Mouse (Mus musculus) gastrocnemius, postnatal 25 days (tissue): ENCODE results near the gene Il24. TPM values are rescaled to one million over a fixed set of nuclear protein-coding genes. Genes with fewer than 3 reads are reported as not detected.

ENCODE experiments used
- DNase-seq: peaks from one replicate; pipeline ENCODE4 v3.0.0; 2022
- total RNA-seq, 2 experiments: library from RNA; stranded (reverse); gene quantifications; 1 replicate in 1 of 2; 2 replicates in 1 of 2; pipeline ENCODE4 v1.2.3; 2021

Gene Il24
- total RNA-seq, 2 experiments from 2014 or later: not detected

DNA sequence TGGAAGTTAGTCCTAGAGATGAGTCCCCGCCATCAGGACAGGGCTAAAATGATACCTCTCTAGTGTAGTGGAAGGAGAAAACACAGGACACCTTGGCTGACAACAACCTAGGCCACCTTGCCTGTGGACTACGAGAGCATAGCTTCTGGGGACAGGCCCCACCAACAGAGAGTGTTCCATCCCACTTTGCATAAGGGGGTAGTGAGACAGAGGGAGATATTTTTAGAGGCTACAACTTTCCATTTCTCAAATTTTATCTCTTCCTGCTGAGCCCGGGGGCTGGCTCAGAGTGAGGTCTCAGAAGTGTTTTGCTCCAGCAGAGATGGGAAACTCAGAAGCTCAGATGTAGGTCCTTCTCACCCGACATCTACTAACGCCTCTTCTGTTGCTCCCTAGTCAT, 36.8 kb downstream of the Il24 start:
- DNase-seq: no peak

DNA sequence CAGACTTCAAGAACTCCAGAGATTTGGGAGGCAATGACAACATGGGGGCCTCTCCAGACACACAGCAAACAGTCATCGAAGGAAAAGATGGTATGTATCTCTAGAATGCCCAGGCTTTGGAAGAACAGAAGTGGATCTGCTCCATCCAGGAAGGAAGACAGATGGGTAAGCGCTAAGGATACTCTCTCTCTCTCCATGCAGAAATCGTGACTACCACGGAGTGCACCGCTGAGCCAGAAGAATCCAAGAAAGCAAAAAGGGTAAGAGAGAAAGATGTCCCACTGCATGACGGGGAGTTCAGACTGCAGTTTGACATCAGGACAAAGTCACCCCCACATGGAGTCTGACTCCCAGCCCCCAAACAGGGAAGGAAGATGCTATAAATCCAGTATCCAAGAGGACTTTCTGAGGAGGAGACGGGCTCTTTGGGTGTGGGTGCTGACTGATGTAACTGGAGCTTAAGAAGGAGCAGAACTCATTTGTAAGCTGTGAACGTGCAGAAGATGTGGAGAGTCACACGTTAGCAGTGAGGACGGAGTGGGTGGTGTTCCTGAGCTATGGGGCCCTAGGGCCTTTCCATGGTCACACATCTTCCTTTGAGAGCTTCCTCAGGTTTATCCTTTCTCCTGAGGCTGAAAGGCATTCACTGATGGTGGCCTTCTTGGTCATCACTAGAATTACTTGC, 37.6 kb downstream of the Il24 start:
- DNase-seq: no peak

DNA sequence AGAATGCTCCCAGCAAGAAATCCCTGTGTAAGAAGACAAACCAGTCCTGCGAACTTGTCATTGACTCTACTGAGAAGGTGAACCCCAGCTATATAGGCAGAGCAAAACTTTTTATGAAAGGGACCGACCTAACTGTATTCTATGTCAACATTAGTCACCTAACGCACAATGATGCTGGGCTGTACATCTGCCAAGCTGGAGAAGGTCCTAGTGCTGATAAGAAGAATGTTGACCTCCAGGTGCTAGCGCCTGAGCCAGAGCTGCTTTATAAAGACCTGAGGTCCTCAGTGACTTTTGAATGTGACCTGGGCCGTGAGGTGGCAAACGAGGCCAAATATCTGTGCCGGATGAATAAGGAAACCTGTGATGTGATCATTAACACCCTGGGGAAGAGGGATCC, 42.7 kb downstream of the Il24 start:
- no peak for DNase-seq

DNA sequence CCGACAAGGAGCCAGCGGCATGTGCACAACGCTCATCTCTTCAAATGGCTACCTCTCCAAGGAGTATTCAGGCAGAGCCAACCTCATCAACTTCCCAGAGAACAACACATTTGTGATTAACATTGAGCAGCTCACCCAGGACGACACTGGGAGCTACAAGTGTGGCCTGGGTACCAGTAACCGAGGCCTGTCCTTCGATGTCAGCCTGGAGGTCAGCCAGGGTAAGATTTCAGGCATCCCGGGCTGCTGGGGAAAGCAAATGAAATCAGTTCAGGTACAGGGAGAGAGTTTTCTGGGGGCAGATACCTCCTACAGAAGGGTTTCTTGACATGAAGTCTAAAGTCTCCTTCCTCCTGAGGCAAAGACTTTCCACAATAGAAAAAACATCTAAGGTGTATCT, 45.6 kb downstream of the Il24 start:
- no peak for DNase-seq

DNA sequence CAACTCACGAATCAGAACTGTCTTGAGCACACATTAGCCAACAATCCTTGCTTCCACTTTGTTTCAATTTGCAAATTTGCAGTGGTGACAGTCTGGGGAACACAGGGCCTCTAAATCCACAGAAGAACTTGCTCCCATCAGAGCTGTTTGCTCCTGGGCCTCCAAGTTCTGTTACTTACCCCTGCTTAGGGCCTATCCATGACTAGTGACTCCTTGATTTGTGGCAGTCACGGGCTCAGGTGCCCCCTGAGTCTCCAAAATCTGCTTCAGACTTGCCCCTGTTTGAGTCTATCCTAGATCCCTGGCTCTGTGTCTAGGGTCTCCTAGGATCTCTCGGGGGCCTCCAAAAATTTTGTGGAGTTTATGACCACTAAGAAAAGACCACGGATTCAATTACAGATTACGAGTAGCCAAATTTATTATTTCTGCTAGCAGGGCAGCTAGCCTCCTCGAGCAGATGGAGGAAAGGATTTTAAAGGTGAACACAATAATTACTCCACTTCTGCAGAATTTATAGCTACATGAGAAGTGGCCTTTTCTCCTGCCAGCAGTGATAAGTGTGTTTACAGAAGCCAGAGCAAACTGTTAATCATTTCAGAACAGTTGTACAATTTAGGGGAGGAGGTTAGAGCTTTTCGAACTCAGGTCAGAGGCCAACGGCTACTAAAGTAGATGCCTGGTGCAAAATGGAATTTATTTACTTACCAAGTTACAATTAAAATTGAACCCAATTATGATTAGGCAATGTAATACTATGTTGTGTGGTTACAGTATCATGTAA, 46.5 kb downstream of the Il24 start:
- DNase-seq: no peak

DNA sequence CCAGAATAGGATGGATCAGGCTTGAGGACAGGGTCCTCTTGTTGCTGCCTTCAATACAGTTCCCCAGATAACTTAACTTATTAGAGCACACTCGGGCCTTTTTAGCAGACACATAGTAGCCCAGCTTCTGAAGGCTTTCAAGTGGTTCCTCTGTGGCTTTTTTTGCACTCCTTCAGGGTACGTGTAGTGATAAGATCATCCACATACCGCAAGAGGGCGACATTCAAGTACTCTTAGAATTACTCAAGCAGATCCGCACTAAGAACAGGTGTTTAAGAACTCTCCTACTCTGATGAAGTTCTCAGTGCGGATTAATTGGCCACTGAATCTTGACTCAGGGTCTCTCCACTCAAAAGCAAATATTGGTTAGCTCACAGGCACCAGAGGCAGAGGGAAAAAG, 49.0 kb downstream of the Il24 start:
- DNase-seq: no peak

DNA sequence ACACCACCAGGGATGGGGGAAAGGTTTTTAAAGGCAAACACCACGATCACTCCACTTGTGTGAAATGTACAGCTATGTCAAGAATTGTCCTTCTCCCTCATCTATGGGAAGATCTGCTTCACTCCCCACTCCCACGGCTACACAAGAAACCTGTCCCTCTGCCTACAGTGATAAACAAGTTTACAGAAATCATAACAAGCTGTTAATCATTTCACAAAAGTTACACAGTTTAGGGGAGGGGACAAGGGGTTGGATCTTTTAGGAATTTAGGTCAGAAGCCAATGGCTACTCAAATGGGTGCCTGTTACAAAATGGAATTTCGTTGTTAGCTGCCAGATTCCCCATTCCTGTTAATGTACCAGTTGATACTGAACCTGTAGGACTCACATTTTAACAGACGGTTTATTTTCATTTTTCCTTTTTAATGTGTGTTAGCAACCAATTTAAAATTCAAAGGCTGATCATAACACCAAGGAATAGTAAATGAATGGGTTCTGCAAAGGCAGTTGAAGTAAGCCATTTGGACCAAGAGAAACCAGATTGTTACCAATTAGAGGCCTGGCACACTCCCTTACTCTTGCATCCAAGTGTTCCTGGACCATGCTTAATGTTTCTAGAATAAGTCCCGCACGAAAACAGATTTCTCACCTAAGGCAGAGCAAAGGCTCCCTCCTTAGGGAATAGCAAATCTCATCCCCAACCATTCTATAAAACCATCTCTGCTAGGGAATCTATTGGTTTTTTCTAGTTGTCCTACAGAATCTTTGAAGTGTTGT, 51.9 kb downstream of the Il24 start:
- DNase-seq: no peak

DNA sequence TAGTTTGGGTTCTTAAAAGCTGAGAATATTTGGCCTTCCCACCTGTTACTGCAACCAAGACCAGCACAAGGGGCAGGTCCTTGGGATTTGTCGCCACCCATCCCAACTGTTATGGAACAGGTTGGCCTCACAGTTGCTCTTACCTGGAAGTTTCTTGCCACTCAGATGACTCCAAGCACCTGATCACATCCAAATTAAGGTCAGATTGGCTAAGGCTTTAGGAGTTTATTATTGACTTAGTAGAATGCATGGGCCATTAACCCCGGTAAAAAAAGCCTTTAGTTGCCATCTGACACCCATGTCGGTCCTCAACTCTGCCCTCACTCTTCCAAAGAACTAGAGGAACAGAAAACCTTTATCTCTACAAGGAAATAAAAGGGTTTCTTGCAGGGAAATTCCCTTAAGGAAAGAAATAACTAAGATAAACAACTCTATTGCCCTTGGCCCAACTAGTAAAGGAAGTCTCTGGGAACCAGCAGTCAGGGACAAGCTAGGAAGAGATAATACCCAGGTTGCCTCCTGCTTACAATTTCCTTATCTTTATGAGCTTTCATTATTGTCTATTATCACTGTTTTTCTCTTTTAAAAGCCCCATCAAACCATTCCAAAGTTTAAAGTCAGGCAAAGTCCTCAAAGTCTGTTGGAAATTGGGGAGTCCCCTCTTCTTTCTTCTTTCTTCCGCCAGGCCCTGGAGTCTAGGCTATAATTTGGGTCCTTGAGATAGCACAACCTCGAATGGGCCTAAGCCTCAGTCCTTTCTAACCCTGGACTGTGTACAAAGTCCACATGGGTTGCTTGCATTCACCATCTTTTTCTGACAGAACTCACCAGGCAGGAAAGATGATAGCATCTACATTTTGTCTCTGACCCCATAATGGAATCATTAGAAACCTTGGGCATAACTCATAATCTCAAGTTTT, 54.8 kb downstream of the Il24 start:
- DNase-seq: no peak

Other genes starting within 250 kb of the Il24 start
- not detected for gene C4bp, start 225.8 kb downstream of the Il24 start, total RNA-seq
- not detected for gene Gm29427, start 171.7 kb downstream of the Il24 start, total RNA-seq
- gene Yod1, start 170.1 kb downstream of the Il24 start, total RNA-seq: 1 to 10 TPM; 3.2 TPM
- gene Pfkfb2, start 158.2 kb downstream of the Il24 start, total RNA-seq: 10 to 100 TPM; 14.3 to 18.5 TPM
- under 1 TPM; 0.31 to 0.38 TPM for gene AA986860, start 155.5 kb downstream of the Il24 start, total RNA-seq
- not detected for gene Fcamr, start 86.6 kb downstream of the Il24 start, total RNA-seq
- gene Pigr, start 60.8 kb downstream of the Il24 start, total RNA-seq: not detected
- not detected for gene Fcmr, start 21.8 kb downstream of the Il24 start, total RNA-seq
- not detected for gene Il20, start 24.0 kb upstream of the Il24 start, total RNA-seq
- gene Il19, start 52.7 kb upstream of the Il24 start, total RNA-seq: not detected
- gene Il10, start 132.4 kb upstream of the Il24 start, total RNA-seq: not detected
- gene Mapkapk2, start 210.4 kb upstream of the Il24 start, total RNA-seq: 100 to 1,000 TPM; 193 to 219 TPM